Mouse (Mus musculus): Measurements from ENCODE around the gene Cope.

GRCm38 (mm10) chr8:70268799-70269565 lies 33.3 kb upstream of the Cope start:
- TF ChIP-seq POLR2A (IDR thresholded peaks at IDR 0.05; ENCODE audit: borderline replicate concordance, control insufficient read depth, low read depth, low read length) = no peak
- peak; percentile 31; the same call in 1 of the 2 replicates for TF ChIP-seq CTCF (IDR thresholded peaks at IDR 0.05; ENCODE audit: control insufficient read depth, insufficient read depth, low read length)

Data from bone marrow, adult 2 months (tissue).